Mouse (Mus musculus) hindbrain, postnatal 0 days (tissue): Measurements from ENCODE around the gene Rtl6. TPM values are rescaled to one million over a fixed set of nuclear protein-coding genes. Genes with fewer than 3 reads are reported as not detected.

Experiments used
- ATAC-seq: fragments of 200-750 bp; cut with Nextera tagmentation; 2 replicates; pipeline ENCODE4 v1.8.0; 2017; ENCODE audit warnings: mild to moderate bottlenecking, moderate TSS enrichment, moderate library complexity
- DNase-seq: peaks from one replicate; pipeline ENCODE4 v3.0.0-alpha.2; 2015; ENCODE audit warnings: low spot score
- H3K27ac ChIP-seq: fragments of 300-500 bp; sonication (generic); 2 replicates; pipeline ENCODE4 v1.5.1; 2014; ENCODE audit warnings: mild to moderate bottlenecking
- H3K27me3 ChIP-seq: fragments of 300-500 bp; sonication (generic); 2 replicates; pipeline ENCODE4 v1.6.1; 2014; ENCODE audit warnings: low read length, mixed read lengths; ENCODE audit not compliant: insufficient read depth
- H3K36me3 ChIP-seq: fragments of 300-500 bp; sonication (generic); 2 replicates; pipeline ENCODE4 v1.6.1; 2014; ENCODE audit warnings: low read length, mixed read lengths; ENCODE audit not compliant: insufficient read depth
- H3K4me1 ChIP-seq: fragments of 300-500 bp; sonication (generic); 2 replicates; pipeline ENCODE4 v1.6.1; 2014; ENCODE audit warnings: antibody characterized with exemption, low read length, mixed read lengths; ENCODE audit not compliant: insufficient read depth
- H3K4me2 ChIP-seq: fragments of 300-500 bp; sonication (generic); 2 replicates; pipeline ENCODE4 v1.6.1; 2014; ENCODE audit warnings: low read depth, mild to moderate bottlenecking, low read length, moderate library complexity, mixed read lengths
- H3K4me3 ChIP-seq: fragments of 300-500 bp; sonication (generic); 2 replicates; pipeline ENCODE4 v1.5.1; 2014; ENCODE audit warnings: low read length
- H3K9ac ChIP-seq: fragments of 300-500 bp; sonication (generic); replicated peaks from 2 replicates; pipeline ENCODE4 v1.6.1; 2014; ENCODE audit warnings: mild to moderate bottlenecking, low read length, moderate library complexity, mixed read lengths
- H3K9me3 ChIP-seq: fragments of 300-500 bp; sonication (generic); 2 replicates; pipeline ENCODE4 v1.6.1; 2016; ENCODE audit warnings: low read length, mixed read lengths
- CTCF ChIP-seq: IDR thresholded peaks from 2 replicates; pipeline ENCODE4 v1.5.1; 2016; ENCODE audit warnings: antibody characterized with exemption, control low read depth, low read depth
- WGBS: fragments of 180-500 bp; shearing (Covaris S2); extraction: QIAGEN DNeasy Blood & Tissue Kit; methylation state at CpG from one replicate; pipeline ENCODE4 v1.1.7; 2014; 5-methylcytosine and 5-hydroxymethylcytosine counted together
- polyA plus RNA-seq: library from polyadenylated mRNA; unstranded; fragments of >200 nt; fragmentation: Nextera tagmentation; extraction: Ambion mirVana; gene quantifications from 2 replicates; pipeline ENCODE4 v1.2.1, GENCODE M21; 2015
- total RNA-seq: library from RNA; depleted of rRNA; stranded (reverse); fragments of >200 nt; gene quantifications from 2 replicates; pipeline ENCODE4 v1.2.3, GENCODE M21; 2014

Rtl6 gene
- total and polyA plus RNA-seq, 2 experiments from 2014 or later = 39.9 to 80.7 TPM

- Histone ChIP-seq H3K9ac (no peak overlapping the region), H3K4me1 (peaks cover 11% of the 10 kb centered on the region; the same call in 1 of the 2 replicates), H3K9me3 (no peaks in the 10 kb centered on the region), H3K27ac (no peak overlapping the region), H3K4me3 (no peak overlapping the region), H3K4me2 (no peak overlapping the region), H3K27me3 (no peaks in the 10 kb centered on the region), H3K36me3 (no peaks in the 10 kb centered on the region)
- TF ChIP-seq CTCF = no peak
- DNase-seq = no peak
- ATAC-seq = no peak
- WGBS = 59% methylated on average over 9 of the region's 9 CpGs
Measured at GRCm38 (mm10) chr15:84595241-84595945, 37.8 kb upstream of the Rtl6 start.

GRCm38 (mm10) chr15:84593514-84593913 lies 35.9 kb upstream of the Rtl6 start:
- Histone ChIP-seq H3K27me3 (no peaks in the 10 kb centered on the region), H3K4me1 (peaks cover 14% of the 10 kb centered on the region; the same call in 1 of the 2 replicates), H3K27ac (no peak overlapping the region), H3K9ac (no peak overlapping the region), H3K4me3 (no peak overlapping the region), H3K36me3 (no peaks in the 10 kb centered on the region), H3K4me2 (no peak overlapping the region), H3K9me3 (no peaks in the 10 kb centered on the region)
- peak; percentile 49 for DNase-seq
- ATAC-seq = peak; percentile 18; the same call in 1 of the 2 replicates
- peak; percentile 67 for TF ChIP-seq CTCF
- 21% methylated on average over 9 of the region's 9 CpGs for WGBS

DNA sequence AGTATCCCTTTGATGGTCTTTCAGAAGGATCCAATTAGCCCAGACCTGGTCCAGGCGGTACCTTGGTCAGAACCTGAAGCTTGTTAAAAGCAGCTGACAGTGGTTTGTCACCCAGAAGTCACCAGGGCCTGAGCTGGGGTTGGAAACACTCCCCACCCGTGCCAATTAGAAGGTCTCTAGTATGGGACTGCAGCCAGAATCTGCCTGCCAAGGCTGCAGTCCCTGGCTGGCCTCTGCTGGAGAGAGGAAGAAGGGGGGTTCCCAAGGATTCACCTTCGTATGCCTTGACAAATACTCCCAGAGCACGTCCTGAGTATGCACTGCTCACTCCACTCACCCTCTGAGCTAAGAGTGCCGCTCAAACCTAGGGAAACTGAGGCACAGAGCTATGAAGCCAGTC lies 34.6 kb upstream of the Rtl6 start:
- H3K36me3 ChIP-seq = no peaks in the 10 kb centered on the region
- H3K4me3 ChIP-seq = no peak overlapping the region
- 54% methylated on average over 5 of the region's 5 CpGs for WGBS
- peaks cover 19% of the 10 kb centered on the region; the same call in 1 of the 2 replicates for H3K4me1 ChIP-seq
- no peak overlapping the region for H3K4me2 ChIP-seq
- DNase-seq (peak; percentile 68), ATAC-seq (no peak)
- no peak overlapping the region for H3K27ac ChIP-seq
- H3K9me3 ChIP-seq = no peaks in the 10 kb centered on the region
- H3K27me3 ChIP-seq = no peaks in the 10 kb centered on the region
- no peak overlapping the region for H3K9ac ChIP-seq
- TF ChIP-seq CTCF = peak; percentile 37

DNA sequence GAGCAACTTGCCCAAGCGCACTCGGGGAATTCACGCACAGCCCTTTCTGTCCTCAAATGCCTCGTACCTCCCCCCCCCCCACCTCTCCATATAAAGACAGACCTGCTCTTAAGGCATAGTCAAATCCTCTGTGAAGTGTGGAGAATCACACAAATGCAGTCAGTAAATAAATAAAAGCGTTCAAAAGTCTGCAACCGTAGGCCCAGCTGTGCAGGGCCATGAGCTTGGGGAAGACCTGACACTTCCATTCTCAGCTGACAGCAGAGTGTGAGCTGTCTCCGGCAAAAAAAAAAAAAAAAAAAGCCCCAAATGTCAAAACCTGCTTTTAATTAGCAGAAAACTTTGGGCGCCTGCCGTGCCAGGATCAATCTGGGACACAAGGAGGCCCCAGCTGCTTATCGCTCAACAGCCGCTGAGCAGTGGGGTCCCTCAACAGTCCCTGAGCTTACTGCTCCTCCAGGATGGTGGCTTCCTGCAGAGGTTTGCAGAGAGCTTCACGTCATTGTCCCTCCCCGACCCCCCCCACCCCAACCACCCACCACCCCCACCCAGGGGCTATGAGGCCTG lies 34.0 kb upstream of the Rtl6 start:
- ATAC-seq (no peak), DNase-seq (no peak)
- Histone ChIP-seq H3K27ac (no peak overlapping the region), H3K36me3 (no peaks in the 10 kb centered on the region), H3K4me3 (no peak overlapping the region), H3K9ac (no peak overlapping the region), H3K4me1 (peaks cover 19% of the 10 kb centered on the region; the same call in 1 of the 2 replicates), H3K27me3 (no peaks in the 10 kb centered on the region), H3K9me3 (no peaks in the 10 kb centered on the region), H3K4me2 (no peak overlapping the region)
- TF ChIP-seq CTCF = no peak
- WGBS = 29% methylated on average over 13 of the region's 13 CpGs

DNA sequence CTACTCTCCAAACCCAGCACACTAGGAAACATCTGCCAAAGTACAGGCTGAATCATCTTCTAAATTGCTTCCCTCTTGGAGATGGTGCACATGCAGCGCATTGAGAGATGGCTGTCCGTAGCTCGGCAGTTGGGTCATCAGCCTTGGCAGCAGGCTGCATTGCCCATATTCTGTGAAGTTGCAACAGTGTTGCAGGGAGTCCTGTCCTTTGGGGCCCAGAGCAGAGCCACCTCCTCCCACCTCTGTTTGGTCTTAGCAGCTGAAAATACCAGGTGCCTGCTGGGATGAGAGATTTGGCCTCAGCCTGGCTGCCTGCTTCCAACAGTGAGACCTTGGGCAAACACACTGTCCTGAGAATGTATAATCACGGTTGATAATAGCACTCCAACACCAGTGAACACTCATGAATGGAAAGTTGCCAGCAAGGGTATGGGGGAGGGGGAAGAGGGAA lies 30.8 kb upstream of the Rtl6 start:
- Histone ChIP-seq H3K9ac (no peak overlapping the region), H3K4me3 (no peak overlapping the region), H3K27me3 (no peaks in the 10 kb centered on the region), H3K4me1 (peaks cover 12% of the 10 kb centered on the region; the same call in 1 of the 2 replicates), H3K4me2 (no peak overlapping the region), H3K27ac (no peak overlapping the region), H3K9me3 (no peaks in the 10 kb centered on the region), H3K36me3 (no peaks in the 10 kb centered on the region)
- DNase-seq = no peak
- TF ChIP-seq CTCF = no peak
- ATAC-seq = no peak
- WGBS = 37% methylated on average over 4 of the region's 4 CpGs

DNA sequence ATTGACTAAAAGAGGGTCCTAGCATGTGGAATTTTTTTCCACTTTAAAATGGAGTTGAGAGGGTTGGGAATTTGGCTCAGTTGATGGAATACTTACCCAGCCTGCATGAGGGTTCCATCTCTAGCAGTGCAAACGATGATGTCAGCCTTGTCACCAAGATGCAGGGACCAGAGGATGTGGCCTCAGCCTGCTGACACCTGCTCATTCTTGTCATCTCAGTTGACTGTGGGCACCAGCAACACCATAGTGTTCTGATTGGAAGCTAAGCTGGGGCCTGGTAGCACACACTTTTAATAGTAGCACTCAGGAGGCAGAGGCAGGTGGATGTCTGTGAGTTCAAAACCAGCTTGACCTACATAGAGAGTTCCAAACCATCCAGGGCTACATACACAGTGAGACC lies 21.0 kb upstream of the Rtl6 start:
- TF ChIP-seq CTCF = no peak
- Histone ChIP-seq H3K4me3 (no peak overlapping the region), H3K27me3 (no peaks in the 10 kb centered on the region), H3K36me3 (no peaks in the 10 kb centered on the region), H3K4me2 (no peak overlapping the region), H3K27ac (no peak overlapping the region), H3K4me1 (peaks cover 4% of the 10 kb centered on the region), H3K9ac (no peak overlapping the region), H3K9me3 (no peaks in the 10 kb centered on the region)
- ATAC-seq = no peak
- WGBS = 79% methylated on average over 1 of the region's 1 CpGs
- no peak for DNase-seq

GRCm38 (mm10) chr15:84577019-84577418 lies 19.4 kb upstream of the Rtl6 start:
- no peak overlapping the region for H3K9ac ChIP-seq
- no peaks in the 10 kb centered on the region for H3K36me3 ChIP-seq
- WGBS = 30% methylated on average over 4 of the region's 4 CpGs
- no peak for DNase-seq
- TF ChIP-seq CTCF = no peak
- no peak overlapping the region for H3K4me3 ChIP-seq
- H3K4me2 ChIP-seq = no peak overlapping the region
- H3K27me3 ChIP-seq = no peaks in the 10 kb centered on the region
- no peak for ATAC-seq
- H3K27ac ChIP-seq = no peak overlapping the region
- peaks cover 4% of the 10 kb centered on the region for H3K4me1 ChIP-seq
- no peaks in the 10 kb centered on the region for H3K9me3 ChIP-seq
